28 mouse cellular contexts compared by ENCODE assay signal in genomic region chr6:29445354-29445753, GRCm38 (mm10). TPM values are rescaled to one million over a fixed set of nuclear protein-coding genes. Genes with fewer than 3 reads are reported as not detected.
DNase-seq lines count a peak whose midpoint lies in the region; ATAC-seq lines count a peak whose summit lies in the region.
"Had no signal": no experiment of that assay in that cellular context is flagged by ENCODE, and none has a peak within 500 bp of the region (broad histone marks: within the 10 kb centered on the region; RNA-seq: fewer than 3 reads in every experiment).

No protein-coding gene starts in this region.

- no peak overlapping the region for H3K4me2 ChIP-seq in lung, embryonic 15.5 days
- H3K4me2 ChIP-seq: embryonic facial prominence, embryonic 15.5 days; forebrain, embryonic 13.5 days; hindbrain, embryonic 12.5 days; intestine, embryonic 15.5 days had no signal

- H3K27ac ChIP-seq in heart, embryonic 10.5 days: no peak overlapping the region
- no peak overlapping the region for H3K27ac ChIP-seq in lung, embryonic 15.5 days
- H3K27ac ChIP-seq: embryonic facial prominence, embryonic 10.5 days; embryonic facial prominence, embryonic 15.5 days; forebrain, embryonic 13.5 days; hindbrain, embryonic 12.5 days; hindbrain, postnatal 0 days; intestine, embryonic 15.5 days; liver, embryonic 14.5 days had no signal

- H3K4me1 ChIP-seq in heart, embryonic 10.5 days: peaks cover 2% of the 10 kb centered on the region; the same call in 1 of the 2 replicates
- no peaks in the 10 kb centered on the region for H3K4me1 ChIP-seq in lung, embryonic 15.5 days
- H3K4me1 ChIP-seq: embryonic facial prominence, embryonic 10.5 days; embryonic facial prominence, embryonic 15.5 days; forebrain, embryonic 13.5 days; hindbrain, embryonic 12.5 days; intestine, embryonic 15.5 days had no signal

- ATAC-seq in lung, embryonic 15.5 days (ENCODE audit: borderline replicate concordance, extremely low read depth, low FRiP score, low TSS enrichment): 0 out of 2 replicates have a peak, but pooled peaks have one; percentile 6
- ATAC-seq: activated CD4-positive, CD25-positive, alpha-beta regulatory T cell, adult 4 months; forebrain, embryonic 13.5 days; hindbrain, postnatal 0 days; intestine, embryonic 15.5 days had no signal

- peak; percentile 53 for DNase-seq in heart, postnatal 4 days
- DNase-seq in heart, embryonic 10.5 days (ENCODE audit: low spot score): no peak
- peak; percentile 24 for DNase-seq in lung, postnatal 25 days (ENCODE audit: low spot score)
- no peak for DNase-seq in left cerebral cortex, adult 9 months (ENCODE audit: low spot score in 2 of 2)
- DNase-seq in thymus, postnatal 14 days: no peak
- no peak for DNase-seq in kidney, adult 8-10 months
- DNase-seq: cerebellum, adult 8-10 months; layer of hippocampus, postnatal 36 days had no signal

- 91% methylated on average over 7 of the region's 7 CpGs for whole genome bisulfite sequencing in heart, embryonic 10.5 days
- 75% methylated on average over 7 of the region's 7 CpGs for WGBS in lung, embryonic 15.5 days

- no peaks in the 10 kb centered on the region for H3K27me3 ChIP-seq in heart, embryonic 10.5 days (ENCODE audit: insufficient read depth, poor library complexity, severe bottlenecking)
- H3K27me3 ChIP-seq in lung, embryonic 15.5 days: no peaks in the 10 kb centered on the region
- H3K27me3 ChIP-seq: embryonic facial prominence, embryonic 15.5 days; forebrain, embryonic 13.5 days; hindbrain, embryonic 12.5 days; intestine, embryonic 15.5 days had no signal

- H3K36me3 ChIP-seq in heart, embryonic 10.5 days: peaks cover 99% of the 10 kb centered on the region
- peaks cover 14% of the 10 kb centered on the region; the same call in 1 of the 2 replicates for H3K36me3 ChIP-seq in lung, embryonic 15.5 days

- no peak overlapping the region for H3K9ac ChIP-seq in lung, embryonic 15.5 days
- H3K9ac ChIP-seq: embryonic facial prominence, embryonic 15.5 days; forebrain, embryonic 13.5 days; hindbrain, embryonic 12.5 days; intestine, embryonic 15.5 days; liver, embryonic 14.5 days had no signal

- no peaks in the 10 kb centered on the region for H3K9me3 ChIP-seq in heart, embryonic 10.5 days
- no peaks in the 10 kb centered on the region for H3K9me3 ChIP-seq in lung, embryonic 15.5 days
- H3K9me3 ChIP-seq: embryonic facial prominence, embryonic 10.5 days; embryonic facial prominence, embryonic 15.5 days; forebrain, embryonic 13.5 days; hindbrain, embryonic 12.5 days; intestine, embryonic 15.5 days had no signal

- no peak overlapping the region for H3K4me3 ChIP-seq in heart, embryonic 10.5 days
- H3K4me3 ChIP-seq in lung, embryonic 15.5 days: no peak overlapping the region
- H3K4me3 ChIP-seq: embryonic facial prominence, embryonic 10.5 days; embryonic facial prominence, embryonic 15.5 days; forebrain, embryonic 13.5 days; hindbrain, embryonic 12.5 days; intestine, embryonic 15.5 days had no signal

RNA-seq across cellular contexts. Expression of gene Flnc, which starts 12.3 kb away (rescaled TPM):
- total RNA-seq in heart, postnatal 4 days (2021): 100 to 1,000 TPM; 303 to 309 TPM
- 40.2 and 83.3 TPM in 2 replicates for polyA plus RNA-seq in heart, embryonic 10.5 days (2016; fragmentation: Nextera tagmentation; extraction: Ambion mirVana)
- 5.8 and 6.7 TPM in 2 replicates for polyA plus RNA-seq in lung, embryonic 15.5 days (2015; fragmentation: Nextera tagmentation; extraction: Ambion mirVana)
- total RNA-seq: neutrophil, adult 5-6 weeks had no signal
- polyA plus RNA-seq: activated CD4-positive, CD25-positive, alpha-beta regulatory T cell, adult 4 months; CD4-positive, CD25-positive, alpha-beta regulatory T cell, adult 4 months had no signal

RNA-seq across cellular contexts. Expression of gene Atp6v1f, which starts 22.2 kb away (rescaled TPM):
- total RNA-seq in heart, postnatal 4 days (2021): 100 to 1,000 TPM; 110 to 117 TPM
- polyA plus RNA-seq in heart, embryonic 10.5 days (2016; fragmentation: Nextera tagmentation; extraction: Ambion mirVana): 214 and 228 TPM in 2 replicates
- 201 and 209 TPM in 2 replicates for polyA plus RNA-seq in lung, embryonic 15.5 days (2015; fragmentation: Nextera tagmentation; extraction: Ambion mirVana)

RNA-seq across cellular contexts. Expression of gene Atp6v1fnb, which starts 25.9 kb away (rescaled TPM):
- total RNA-seq in heart, postnatal 4 days (2021): not detected
- polyA plus RNA-seq in heart, embryonic 10.5 days (2016; fragmentation: Nextera tagmentation; extraction: Ambion mirVana): not detected in 2 replicates
- not detected in 2 replicates for polyA plus RNA-seq in lung, embryonic 15.5 days (2015; fragmentation: Nextera tagmentation; extraction: Ambion mirVana)
- total RNA-seq: gastrocnemius, postnatal 14 days; heart, adult 18-20 months; heart, postnatal 25 days; hindbrain, postnatal 0 days had no signal
- polyA plus RNA-seq: activated CD4-positive, CD25-positive, alpha-beta regulatory T cell, adult 4 months; adrenal gland, adult 2 months; CD4-positive, CD25-positive, alpha-beta regulatory T cell, adult 4 months; embryonic facial prominence, embryonic 10.5 days; embryonic facial prominence, embryonic 15.5 days; heart, embryonic 14.5 days; hindbrain, embryonic 12.5 days; hindbrain, postnatal 0 days; large intestine, adult 2 months; limb, embryonic 11.5 days; liver, embryonic 14.5 days; midbrain, embryonic 14.5 days; spleen, adult 2 months had no signal

RNA-seq across cellular contexts. Expression of gene Ccdc136, which starts 49.2 kb away (rescaled TPM):
- total RNA-seq in heart, postnatal 4 days (2021): 10 to 100 TPM; 10.6 to 15.8 TPM
- polyA plus RNA-seq in heart, embryonic 10.5 days (2016; fragmentation: Nextera tagmentation; extraction: Ambion mirVana): 23.4 and 30.3 TPM in 2 replicates
- 7.8 and 9.1 TPM in 2 replicates for polyA plus RNA-seq in lung, embryonic 15.5 days (2015; fragmentation: Nextera tagmentation; extraction: Ambion mirVana)
- total RNA-seq: neutrophil, adult 5-6 weeks had no signal

RNA-seq across cellular contexts. Expression of gene Opn1sw, which starts 57.1 kb away (rescaled TPM):
- not detected for total RNA-seq in heart, postnatal 4 days (2021)
- 0.11 and 0.37 TPM in 2 replicates for polyA plus RNA-seq in heart, embryonic 10.5 days (2016; fragmentation: Nextera tagmentation; extraction: Ambion mirVana)
- 0.44 and 0.77 TPM in 2 replicates for polyA plus RNA-seq in lung, embryonic 15.5 days (2015; fragmentation: Nextera tagmentation; extraction: Ambion mirVana)
- total RNA-seq: adrenal gland, adult 2 months; heart, adult 18-20 months; heart, postnatal 25 days; layer of hippocampus, postnatal 36 days; neutrophil, adult 5-6 weeks had no signal
- polyA plus RNA-seq: adrenal gland, adult 2 months; spleen, adult 2 months had no signal

Comparison
In these comparisons a context has a peak if more than half of its experiments do, and no peak if none do; other contexts are left out.
1. DNase-seq: peak in heart, postnatal 4 days (single experiment) and lung, postnatal 25 days (single experiment); none in heart, embryonic 10.5 days (single experiment), left cerebral cortex, adult 9 months (0 of 2), thymus, postnatal 14 days (single experiment) and kidney, adult 8-10 months (0 of 2).